Mouse (Mus musculus): ENCODE measurements around the gene Xk. TPM values are rescaled to one million over a fixed set of nuclear protein-coding genes. Genes with fewer than 3 reads are reported as not detected.
"Not testable (repeated sequence)": the region's sequence is repeated elsewhere in the genome, so short reads cannot be mapped to it uniquely, and the experiment has no call there.

The Xk gene
- polyA plus RNA-seq, 1 experiment from 2014 or later = 0.61 TPM

DNA sequence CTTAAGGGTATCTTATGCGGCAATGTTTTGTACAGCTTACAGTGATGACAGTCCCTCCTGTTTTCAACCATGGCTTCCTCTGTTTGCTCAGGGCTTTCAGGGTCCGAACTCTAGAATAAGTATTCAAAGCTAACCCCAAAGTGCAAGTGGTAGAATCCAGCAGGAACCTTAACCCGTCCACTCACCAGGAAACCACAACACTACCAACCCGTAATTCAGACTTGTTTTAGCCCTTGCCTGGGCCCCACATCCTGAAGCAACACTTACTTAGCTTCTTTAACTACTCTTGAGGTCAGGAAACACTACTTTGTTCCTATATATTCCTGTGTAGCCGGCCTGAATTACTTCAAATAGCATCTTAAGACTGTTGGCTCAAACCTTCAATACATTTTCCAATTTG is 30.2 kb downstream of the Xk start:
- Histone ChIP-seq H3K9ac (ENCODE audit: low read depth, low read length) (no peak overlapping the region), H3K9me3 (replicated peaks; ENCODE audit: low read length) (no peaks in the 10 kb centered on the region), H3K36me3 (ENCODE audit: insufficient read depth, low read length) (no peaks in the 10 kb centered on the region), H3K4me2 (ENCODE audit: low read length) (no peak overlapping the region), H3K27ac (no peak overlapping the region), H3K4me1 (replicated peaks; ENCODE audit: insufficient read depth, low read length) (no peaks in the 10 kb centered on the region), H3K4me3 (replicated peaks; ENCODE audit: low read depth, low read length) (no peak overlapping the region), H3K27me3 (ENCODE audit: insufficient read depth, low read length) (no peaks in the 10 kb centered on the region)
- DNase-seq (ENCODE audit: low spot score) = no peak
- TF ChIP-seq CTCF (IDR thresholded peaks at IDR 0.05; ENCODE audit: low read depth) = no peak
- no peak for ATAC-seq (replicated peaks; ENCODE audit: low FRiP score, low read depth)
- 79% methylated on average over 5 of the region's 5 CpGs for WGBS

DNA sequence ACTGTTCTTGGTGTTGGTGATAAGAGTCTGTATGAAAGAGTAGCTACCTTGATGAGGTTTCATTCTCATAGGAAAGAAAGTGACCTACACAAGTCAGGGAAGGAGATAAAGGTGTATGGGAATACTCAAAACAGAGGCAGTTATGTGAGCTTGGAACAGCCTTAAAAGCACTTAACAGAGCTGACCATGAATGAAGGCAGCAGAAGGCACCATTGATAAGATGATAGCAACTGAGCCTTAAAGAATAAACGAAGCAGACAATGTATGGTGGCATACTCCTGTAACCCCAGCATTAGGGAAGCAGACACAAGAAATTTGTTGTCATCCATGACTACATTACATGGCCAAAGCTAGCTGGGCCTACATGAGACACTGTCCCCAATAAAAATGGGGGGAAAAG is 30.9 kb downstream of the Xk start:
- no peaks in the 10 kb centered on the region for H3K27me3 ChIP-seq (ENCODE audit: insufficient read depth, low read length)
- TF ChIP-seq CTCF (IDR thresholded peaks at IDR 0.05; ENCODE audit: low read depth) = no peak
- no peak overlapping the region for H3K4me3 ChIP-seq (replicated peaks; ENCODE audit: low read depth, low read length)
- H3K4me2 ChIP-seq (ENCODE audit: low read length) = no peak overlapping the region
- H3K4me1 ChIP-seq (replicated peaks; ENCODE audit: insufficient read depth, low read length) = no peaks in the 10 kb centered on the region
- DNase-seq (ENCODE audit: low spot score) = no peak
- no peaks in the 10 kb centered on the region for H3K9me3 ChIP-seq (replicated peaks; ENCODE audit: low read length)
- 69% methylated on average over 1 of the region's 1 CpGs for WGBS
- H3K27ac ChIP-seq = no peak overlapping the region
- H3K9ac ChIP-seq (ENCODE audit: low read depth, low read length) = no peak overlapping the region
- ATAC-seq (replicated peaks; ENCODE audit: low FRiP score, low read depth) = no peak
- H3K36me3 ChIP-seq (ENCODE audit: insufficient read depth, low read length) = no peaks in the 10 kb centered on the region

DNA sequence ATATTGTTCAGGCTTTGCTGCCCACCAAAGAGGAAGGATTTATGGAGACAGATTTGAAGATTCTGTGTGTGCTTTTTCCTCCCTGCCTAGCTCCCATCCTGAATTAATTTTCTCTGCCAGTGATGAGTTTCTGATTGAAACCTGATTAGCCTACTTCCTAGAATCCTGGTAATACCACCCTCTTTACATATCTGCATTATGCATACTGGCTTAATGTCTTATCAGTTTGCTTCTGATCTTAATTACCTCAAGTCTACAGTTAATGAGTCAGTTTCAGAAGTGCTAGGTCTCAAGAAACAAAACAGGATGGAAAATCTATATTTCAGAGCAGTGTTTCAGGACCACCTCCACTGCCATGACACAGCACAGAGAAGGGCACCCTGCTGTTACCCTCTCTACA is 43.9 kb downstream of the Xk start:
- not testable (repeated sequence) for H3K27ac ChIP-seq; ATAC-seq (replicated peaks; ENCODE audit: low FRiP score, low read depth); H3K9me3 ChIP-seq (replicated peaks; ENCODE audit: low read length); H3K36me3 ChIP-seq (ENCODE audit: insufficient read depth, low read length); H3K9ac ChIP-seq (ENCODE audit: low read depth, low read length); H3K4me2 ChIP-seq (ENCODE audit: low read length); H3K4me3 ChIP-seq (replicated peaks; ENCODE audit: low read depth, low read length); DNase-seq (ENCODE audit: low spot score); H3K4me1 ChIP-seq (replicated peaks; ENCODE audit: insufficient read depth, low read length); H3K27me3 ChIP-seq (ENCODE audit: insufficient read depth, low read length)

DNA sequence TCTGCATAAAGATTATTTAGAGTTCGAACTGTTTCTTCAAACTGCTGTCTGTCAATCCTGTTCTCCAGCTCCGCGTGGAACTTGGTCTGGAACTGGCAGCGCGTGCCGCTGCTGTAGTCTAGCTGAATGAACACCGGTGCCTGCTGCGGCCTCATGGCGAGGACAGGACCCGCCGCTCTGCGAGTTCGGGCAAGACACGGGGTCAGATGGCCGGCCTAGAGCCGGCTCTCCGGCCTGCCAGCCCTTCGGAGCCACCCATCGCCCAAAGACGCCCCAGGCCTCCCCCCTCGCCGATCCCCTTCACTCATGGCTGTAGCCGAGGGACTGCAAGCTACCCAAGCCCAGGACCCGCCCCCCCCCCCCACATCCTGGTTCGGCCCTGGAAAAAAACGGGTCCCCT is 55.4 kb downstream of the Xk start:
- WGBS = 93% methylated on average over 24 of the region's 26 CpGs
- not testable (repeated sequence) for DNase-seq (ENCODE audit: low spot score); H3K27ac ChIP-seq; H3K4me2 ChIP-seq (ENCODE audit: low read length); ATAC-seq (replicated peaks; ENCODE audit: low FRiP score, low read depth); H3K9ac ChIP-seq (ENCODE audit: low read depth, low read length); H3K9me3 ChIP-seq (replicated peaks; ENCODE audit: low read length); H3K27me3 ChIP-seq (ENCODE audit: insufficient read depth, low read length); H3K36me3 ChIP-seq (ENCODE audit: insufficient read depth, low read length); H3K4me3 ChIP-seq (replicated peaks; ENCODE audit: low read depth, low read length); H3K4me1 ChIP-seq (replicated peaks; ENCODE audit: insufficient read depth, low read length)

DNA sequence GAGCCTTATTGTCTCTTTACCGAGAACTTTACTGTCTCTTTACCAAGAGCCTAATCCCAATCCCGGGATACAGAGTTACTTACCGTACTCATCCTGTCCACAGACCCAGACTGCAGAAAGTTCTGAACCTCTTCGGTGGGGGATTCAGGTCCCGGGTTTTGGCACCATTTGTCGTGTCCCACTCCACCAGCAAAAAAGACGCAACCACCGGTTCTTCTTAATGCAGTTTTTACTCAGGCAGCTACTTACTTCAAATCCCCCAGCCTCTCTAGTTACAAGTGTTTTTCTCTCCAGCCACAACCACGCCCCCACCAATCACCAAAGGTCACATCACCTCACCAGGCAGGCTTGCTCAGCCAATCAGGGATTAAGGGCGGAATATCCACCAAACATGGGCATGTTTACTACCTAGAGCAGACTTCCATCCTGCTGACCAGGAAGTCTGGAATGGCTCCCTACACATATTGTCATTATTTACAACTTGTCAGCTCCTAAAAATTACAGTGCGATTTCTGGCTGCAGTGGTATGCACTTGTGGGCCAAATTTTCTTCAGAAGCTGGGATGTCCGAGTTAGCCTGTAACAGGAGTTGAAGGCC is 59.9 kb downstream of the Xk start:
- not testable (repeated sequence) for ATAC-seq (replicated peaks; ENCODE audit: low FRiP score, low read depth); H3K4me1 ChIP-seq (replicated peaks; ENCODE audit: insufficient read depth, low read length); H3K4me3 ChIP-seq (replicated peaks; ENCODE audit: low read depth, low read length); H3K27me3 ChIP-seq (ENCODE audit: insufficient read depth, low read length); H3K9ac ChIP-seq (ENCODE audit: low read depth, low read length); H3K4me2 ChIP-seq (ENCODE audit: low read length); H3K36me3 ChIP-seq (ENCODE audit: insufficient read depth, low read length); H3K9me3 ChIP-seq (replicated peaks; ENCODE audit: low read length); H3K27ac ChIP-seq
- 84% methylated on average over 12 of the region's 12 CpGs for WGBS
- DNase-seq (ENCODE audit: low spot score) = peak; percentile 10

DNA sequence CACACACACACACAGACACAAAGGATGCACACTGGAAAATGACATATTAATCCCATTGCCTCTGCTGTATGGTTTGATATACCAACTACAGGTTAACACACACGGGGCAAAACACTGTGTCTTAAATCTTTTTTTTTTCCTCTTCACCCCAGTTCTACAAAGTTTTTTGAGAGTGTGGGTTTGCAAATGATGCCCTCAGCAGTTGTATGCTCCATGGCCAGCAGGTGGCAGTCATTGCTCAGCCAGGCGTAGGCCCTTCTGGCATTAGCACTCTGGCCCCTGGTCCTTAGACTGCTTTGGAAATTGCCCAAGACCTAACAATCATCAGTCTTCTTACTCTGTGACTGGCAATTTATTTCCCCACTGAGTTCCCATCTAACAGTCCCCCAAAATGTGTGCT is 60.5 kb downstream of the Xk start:
- 76% methylated on average over 2 of the region's 2 CpGs for WGBS

DNA sequence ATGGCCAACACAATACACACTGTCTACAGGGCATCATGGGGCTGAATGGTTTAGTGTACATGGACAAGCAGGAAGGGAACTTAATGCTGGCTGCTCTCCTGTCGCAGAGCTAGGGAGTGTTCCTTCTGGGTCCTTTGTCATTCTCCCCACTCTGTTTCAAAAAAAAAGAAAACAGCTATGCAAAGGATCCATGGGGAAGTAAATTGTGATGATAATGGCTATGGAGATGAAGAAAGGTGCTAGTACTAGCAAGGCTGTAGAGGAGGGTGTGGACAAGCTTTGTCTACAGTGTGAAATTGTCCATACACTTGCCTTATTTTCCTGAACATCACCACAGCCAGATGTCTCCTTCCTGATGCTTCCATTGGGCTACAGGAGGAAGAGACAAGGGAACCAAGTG is 62.4 kb downstream of the Xk start:
- DNase-seq (ENCODE audit: low spot score); H3K4me2 ChIP-seq (ENCODE audit: low read length); H3K4me1 ChIP-seq (replicated peaks; ENCODE audit: insufficient read depth, low read length); H3K27ac ChIP-seq; ATAC-seq (replicated peaks; ENCODE audit: low FRiP score, low read depth); H3K9ac ChIP-seq (ENCODE audit: low read depth, low read length); H3K9me3 ChIP-seq (replicated peaks; ENCODE audit: low read length); H3K4me3 ChIP-seq (replicated peaks; ENCODE audit: low read depth, low read length); H3K36me3 ChIP-seq (ENCODE audit: insufficient read depth, low read length); H3K27me3 ChIP-seq (ENCODE audit: insufficient read depth, low read length): not testable (repeated sequence)
- 59% methylated on average over 1 of the region's 1 CpGs for WGBS

More for the DNA sequence above, 60.5 kb downstream of the Xk start:
- not testable (repeated sequence) for DNase-seq (ENCODE audit: low spot score); H3K4me3 ChIP-seq (replicated peaks; ENCODE audit: low read depth, low read length); H3K4me2 ChIP-seq (ENCODE audit: low read length); ATAC-seq (replicated peaks; ENCODE audit: low FRiP score, low read depth); H3K27ac ChIP-seq; H3K4me1 ChIP-seq (replicated peaks; ENCODE audit: insufficient read depth, low read length); H3K9ac ChIP-seq (ENCODE audit: low read depth, low read length); H3K27me3 ChIP-seq (ENCODE audit: insufficient read depth, low read length); H3K9me3 ChIP-seq (replicated peaks; ENCODE audit: low read length); H3K36me3 ChIP-seq (ENCODE audit: insufficient read depth, low read length)
- peak; percentile 38; the same call in 1 of the 2 replicates for TF ChIP-seq CTCF (IDR thresholded peaks at IDR 0.05; ENCODE audit: low read depth)

DNA sequence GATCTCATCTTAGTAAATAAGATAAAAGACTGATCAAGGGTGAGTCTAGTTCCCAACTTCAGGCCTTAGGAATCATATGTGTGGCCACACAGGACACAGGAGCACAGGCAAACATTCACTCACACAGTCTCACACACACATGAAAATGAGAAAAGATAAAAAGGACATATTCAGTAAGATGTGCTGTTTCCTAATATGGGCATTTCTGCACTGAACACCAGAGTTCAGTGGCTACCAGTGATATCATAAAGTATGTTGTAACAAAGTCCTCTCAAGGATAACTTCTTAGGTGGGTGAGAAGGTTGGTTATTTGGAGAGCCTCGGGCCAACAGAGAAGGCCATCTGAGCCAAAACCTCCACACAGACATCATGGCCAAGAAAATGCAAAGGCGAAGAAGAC is 77.8 kb downstream of the Xk start, which contains the start of gene H2al1k:
H2al1k (plus strand) TSS at position 301 of the 400 bp plus-strand sequence.
- not testable (repeated sequence) for H3K4me1 ChIP-seq (replicated peaks; ENCODE audit: insufficient read depth, low read length); H3K9ac ChIP-seq (ENCODE audit: low read depth, low read length); H3K4me2 ChIP-seq (ENCODE audit: low read length); ATAC-seq (replicated peaks; ENCODE audit: low FRiP score, low read depth); H3K27me3 ChIP-seq (ENCODE audit: insufficient read depth, low read length); H3K4me3 ChIP-seq (replicated peaks; ENCODE audit: low read depth, low read length); H3K36me3 ChIP-seq (ENCODE audit: insufficient read depth, low read length); H3K9me3 ChIP-seq (replicated peaks; ENCODE audit: low read length); DNase-seq (ENCODE audit: low spot score); H3K27ac ChIP-seq
- WGBS = no CpG with 5 or more reads among the region's 2 CpGs
